Mouse (Mus musculus) kidney, postnatal 0 days (tissue): Measurements from ENCODE around the gene Pknox2. TPM values are rescaled to one million over a fixed set of nuclear protein-coding genes. Genes with fewer than 3 reads are reported as not detected.
A peak's percentile ranks its signal among the peaks of the same experiment; 100 is the strongest.

ENCODE experiments used
- ATAC-seq: fragments of 200-750 bp; cut with Nextera tagmentation; replicated peaks from 2 replicates; pipeline ENCODE4 v1.8.0; 2017; ENCODE audit warnings: low read depth, moderate number of reproducible peaks, moderate TSS enrichment, moderate library complexity; ENCODE audit not compliant: low FRiP score
- DNase-seq: peaks from one replicate; pipeline ENCODE4 v3.0.0-alpha.2; 2016; ENCODE audit warnings: low spot score
- H3K27ac ChIP-seq: fragments of 300-500 bp; sonication (generic); 2 replicates; pipeline ENCODE4 v1.5.1; 2014; ENCODE audit warnings: mild to moderate bottlenecking
- H3K27me3 ChIP-seq: fragments of 300-500 bp; sonication (generic); 2 replicates; pipeline ENCODE4 v1.6.1; 2014; ENCODE audit warnings: low read length, mixed read lengths; ENCODE audit not compliant: insufficient read depth
- H3K36me3 ChIP-seq: fragments of 300-500 bp; sonication (generic); 2 replicates; pipeline ENCODE4 v1.6.1; 2014; ENCODE audit warnings: low read length, mixed read lengths; ENCODE audit not compliant: insufficient read depth
- H3K4me1 ChIP-seq: fragments of 300-500 bp; sonication (generic); replicated peaks from 2 replicates; pipeline ENCODE4 v1.6.1; 2014; ENCODE audit warnings: antibody characterized with exemption, low read length, mixed read lengths; ENCODE audit not compliant: insufficient read depth
- H3K4me2 ChIP-seq: fragments of 300-500 bp; sonication (generic); 2 replicates; pipeline ENCODE4 v1.6.1; 2014; ENCODE audit warnings: mild to moderate bottlenecking, low read length, moderate library complexity, mixed read lengths
- H3K4me3 ChIP-seq: fragments of 300-500 bp; sonication (generic); replicated peaks from 2 replicates; pipeline ENCODE4 v1.5.1; 2014; ENCODE audit warnings: low read depth, low read length
- H3K9ac ChIP-seq: fragments of 300-500 bp; sonication (generic); 2 replicates; pipeline ENCODE4 v1.6.1; 2014; ENCODE audit warnings: low read depth, low read length
- H3K9me3 ChIP-seq: fragments of 300-500 bp; sonication (generic); replicated peaks from 2 replicates; pipeline ENCODE4 v1.6.1; 2016; ENCODE audit warnings: low read length, inconsistent platforms, mixed read lengths
- CTCF ChIP-seq: IDR thresholded peaks from 2 replicates; pipeline ENCODE4 v1.5.1; 2016; ENCODE audit warnings: antibody characterized with exemption, low read depth, mild to moderate bottlenecking, moderate library complexity
- WGBS: fragments of 180-500 bp; shearing (Covaris S2); extraction: QIAGEN DNeasy Blood & Tissue Kit; methylation state at CpG from one replicate; pipeline ENCODE4 v1.1.7; 2014; 5-methylcytosine and 5-hydroxymethylcytosine counted together
- polyA plus RNA-seq: library from polyadenylated mRNA; unstranded; fragments of >200 nt; fragmentation: Nextera tagmentation; extraction: Ambion mirVana; gene quantifications from 2 replicates; pipeline ENCODE4 v1.2.1, GENCODE M21; 2015

Gene Pknox2
- polyA plus RNA-seq, 1 experiment from 2014 or later: 6.0 TPM

DNA sequence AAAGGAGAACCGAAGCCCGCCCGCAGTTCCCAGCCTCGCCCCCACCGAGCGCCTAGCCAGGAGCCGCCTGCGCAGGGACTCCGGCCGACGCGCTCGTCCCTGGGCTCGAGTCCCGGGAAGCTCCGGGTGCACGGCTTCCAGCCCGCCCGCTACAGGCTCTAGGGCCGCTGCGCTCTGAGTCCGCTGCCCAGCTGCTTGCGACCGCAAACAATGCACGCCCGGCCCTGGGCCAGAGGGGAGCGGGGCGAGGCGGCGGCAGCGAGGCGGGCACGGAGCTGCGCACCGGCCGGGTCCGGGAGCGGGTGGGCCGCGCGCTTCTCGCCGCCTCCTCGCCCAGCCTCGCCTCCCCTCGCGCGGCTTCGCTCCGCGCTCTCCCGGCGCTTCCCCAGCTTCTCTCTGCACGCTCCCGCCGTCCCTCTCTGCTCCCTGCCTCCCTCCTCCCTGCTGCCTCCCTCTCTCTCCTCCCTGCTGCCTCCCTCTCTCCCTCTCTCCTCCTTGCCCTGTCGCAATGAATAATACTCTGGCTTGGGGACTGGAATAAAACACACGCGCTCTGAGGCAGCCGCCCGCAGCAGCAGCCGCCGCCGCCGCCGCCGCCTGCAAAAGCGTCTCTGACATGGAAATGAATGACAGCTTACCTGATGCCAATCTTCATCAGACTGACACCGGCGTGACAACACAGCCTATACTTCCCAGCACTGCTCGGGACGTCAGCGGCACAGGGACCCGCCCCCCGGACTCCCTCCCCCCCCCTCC, 426 bp downstream of the Pknox2 start:
- peak overlapping the region; percentile 92 for H3K27ac ChIP-seq
- peaks cover 3% of the 10 kb centered on the region; the same call in 1 of the 2 replicates for H3K27me3 ChIP-seq
- peak overlapping the region; percentile 72 for H3K4me2 ChIP-seq
- H3K4me3 ChIP-seq: peak overlapping the region; percentile 62
- TF ChIP-seq CTCF: no peak
- DNase-seq (peak; percentile 93), ATAC-seq (peak; percentile 79)
- H3K9me3 ChIP-seq: no peaks in the 10 kb centered on the region
- under 1% methylated on average over 63 of the region's 75 CpGs for WGBS
- H3K36me3 ChIP-seq: no peaks in the 10 kb centered on the region
- H3K4me1 ChIP-seq: 0 out of 2 replicates have a peak, but pooled peaks cover 12% of the 10 kb centered on the region
- H3K9ac ChIP-seq: peak overlapping the region; percentile 74

DNA sequence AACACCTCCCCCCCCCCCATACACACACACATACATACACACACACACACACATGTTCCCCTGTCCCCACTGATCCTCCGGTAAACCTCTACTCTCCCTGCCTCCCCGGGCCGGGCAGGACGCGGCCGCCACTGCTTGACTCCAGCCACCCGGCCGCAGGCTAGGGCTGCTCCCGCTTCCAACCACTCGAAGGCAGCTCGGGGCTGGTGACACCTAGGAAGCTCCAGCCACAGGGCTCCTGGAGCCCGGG, 929 bp downstream of the Pknox2 start:
- Histone ChIP-seq H3K27me3 (peaks cover 3% of the 10 kb centered on the region; the same call in 1 of the 2 replicates), H3K4me1 (0 out of 2 replicates have a peak, but pooled peaks cover 12% of the 10 kb centered on the region), H3K36me3 (no peaks in the 10 kb centered on the region), H3K4me2 (peak overlapping the region; percentile 72), H3K4me3 (peak overlapping the region; percentile 62), H3K9ac (peak overlapping the region; percentile 74), H3K9me3 (no peaks in the 10 kb centered on the region), H3K27ac (peak overlapping the region; percentile 92)
- ATAC-seq (peak; percentile 51), DNase-seq (peak; percentile 66)
- no peak for TF ChIP-seq CTCF
- 0% methylated on average over 12 of the region's 12 CpGs for WGBS

GRCm38 (mm10) chr9:37145616-37146352, 1.4 kb downstream of the Pknox2 start:
- peak overlapping the region; percentile 74 for H3K9ac ChIP-seq
- ATAC-seq (0 out of 2 replicates have a peak, but pooled peaks have one; percentile 4), DNase-seq (peak; percentile 83)
- no peak for TF ChIP-seq CTCF
- no peaks in the 10 kb centered on the region for H3K9me3 ChIP-seq
- H3K4me2 ChIP-seq: peak overlapping the region; percentile 72
- peak overlapping the region; percentile 92 for H3K27ac ChIP-seq
- peak overlapping the region; percentile 62 for H3K4me3 ChIP-seq
- H3K36me3 ChIP-seq: no peaks in the 10 kb centered on the region
- H3K4me1 ChIP-seq: 0 out of 2 replicates have a peak, but pooled peaks cover 12% of the 10 kb centered on the region
- H3K27me3 ChIP-seq: peaks cover 3% of the 10 kb centered on the region; the same call in 1 of the 2 replicates
- under 1% methylated on average over 43 of the region's 43 CpGs for WGBS

GRCm38 (mm10) chr9:37145151-37145615, 2.0 kb downstream of the Pknox2 start:
- H3K36me3 ChIP-seq: no peaks in the 10 kb centered on the region
- H3K4me3 ChIP-seq: peak overlapping the region; percentile 62
- peak; percentile 59 for DNase-seq
- H3K9ac ChIP-seq: peak overlapping the region; percentile 74
- H3K27ac ChIP-seq: peak overlapping the region; percentile 92
- peak overlapping the region; percentile 72 for H3K4me2 ChIP-seq
- no peak for ATAC-seq
- 3% methylated on average over 26 of the region's 26 CpGs for WGBS
- TF ChIP-seq CTCF: no peak
- H3K4me1 ChIP-seq: peaks cover 14% of the 10 kb centered on the region; the same call in 1 of the 2 replicates
- H3K9me3 ChIP-seq: no peaks in the 10 kb centered on the region
- H3K27me3 ChIP-seq: peaks cover 3% of the 10 kb centered on the region; the same call in 1 of the 2 replicates

DNA sequence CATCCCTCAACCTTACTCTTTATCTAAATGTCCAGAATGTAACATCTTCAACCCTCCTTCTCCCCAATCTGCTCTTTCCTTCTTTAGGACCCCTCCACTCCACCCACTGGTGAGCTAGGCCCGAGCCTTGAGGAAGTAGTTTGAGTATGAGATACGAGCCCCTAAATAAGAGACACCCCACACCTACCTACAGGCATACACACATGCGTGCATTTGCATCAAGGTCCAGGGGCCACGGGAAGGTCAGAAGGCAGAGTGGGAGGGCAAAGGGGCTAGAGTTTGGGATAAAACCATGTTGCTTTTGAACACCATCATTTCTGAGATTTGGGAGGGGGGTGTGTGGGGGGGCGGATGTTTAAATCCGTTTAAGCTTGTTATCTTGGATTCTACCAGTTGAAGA, 2.5 kb downstream of the Pknox2 start:
- TF ChIP-seq CTCF: no peak
- DNase-seq (no peak), ATAC-seq (no peak)
- Histone ChIP-seq H3K27me3 (peaks cover 3% of the 10 kb centered on the region; the same call in 1 of the 2 replicates), H3K4me1 (peaks cover 17% of the 10 kb centered on the region), H3K4me3 (peak overlapping the region; percentile 62), H3K27ac (peak overlapping the region; percentile 92), H3K36me3 (no peaks in the 10 kb centered on the region), H3K4me2 (peak overlapping the region; percentile 72), H3K9me3 (no peaks in the 10 kb centered on the region), H3K9ac (peak overlapping the region; percentile 74)
- WGBS: 14% methylated on average over 6 of the region's 6 CpGs

DNA sequence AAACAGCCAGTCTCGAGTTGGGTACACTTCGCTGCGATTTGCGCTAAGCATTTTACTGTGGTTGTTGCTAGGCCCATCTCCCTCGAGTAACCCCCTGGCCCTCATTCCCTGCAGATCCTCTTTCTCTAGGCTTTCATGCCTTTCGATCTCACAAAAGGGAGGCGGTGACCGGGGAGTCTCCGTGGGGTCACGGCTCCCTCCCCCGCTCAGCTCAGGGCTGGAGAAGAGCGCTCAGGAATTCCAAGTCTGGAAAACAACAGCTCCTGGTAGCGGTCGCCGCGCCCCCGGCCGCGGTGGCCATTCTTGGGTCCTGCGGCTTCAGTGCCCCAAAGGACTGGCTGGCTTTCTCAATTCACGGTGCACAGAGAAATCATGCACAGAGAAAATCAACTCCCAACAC, 3.0 kb downstream of the Pknox2 start:
- H3K4me1 ChIP-seq: peaks cover 21% of the 10 kb centered on the region
- peak overlapping the region; percentile 72 for H3K4me2 ChIP-seq
- WGBS: 8% methylated on average over 21 of the region's 21 CpGs
- no peaks in the 10 kb centered on the region for H3K9me3 ChIP-seq
- H3K9ac ChIP-seq: peak overlapping the region; percentile 24; the same call in 1 of the 2 replicates
- DNase-seq (peak; percentile 90), ATAC-seq (peak; percentile 25; the same call in 1 of the 2 replicates)
- H3K27ac ChIP-seq: peak overlapping the region; percentile 92; the same call in 1 of the 2 replicates
- peak overlapping the region; percentile 62 for H3K4me3 ChIP-seq
- no peaks in the 10 kb centered on the region for H3K36me3 ChIP-seq
- peak; percentile 31; the same call in 1 of the 2 replicates for TF ChIP-seq CTCF
- peaks cover 3% of the 10 kb centered on the region; the same call in 1 of the 2 replicates for H3K27me3 ChIP-seq
